Mouse (Mus musculus): ENCODE measurements around the gene Rpusd3. TPM values are rescaled to one million over a fixed set of nuclear protein-coding genes. Genes with fewer than 3 reads are reported as not detected.

Gene Rpusd3
- polyA plus RNA-seq, 1 experiment from 2014 or later = 27.7 TPM

GRCm38 (mm10) chr6:113373491-113373890 lies 45.6 kb downstream of the Rpusd3 start:
- no peak overlapping the region for H3K9ac ChIP-seq (ENCODE audit: low read length)
- H3K4me2 ChIP-seq (ENCODE audit: low read depth) = no peak overlapping the region
- DNase-seq (ENCODE audit: low spot score) (no peak), ATAC-seq (ENCODE audit: insufficient read depth, low FRiP score, low TSS enrichment) (no peak)
- no peaks in the 10 kb centered on the region for H3K27me3 ChIP-seq (ENCODE audit: control insufficient read depth, insufficient read depth, low read length)
- peaks cover 11% of the 10 kb centered on the region for H3K36me3 ChIP-seq (ENCODE audit: control insufficient read depth, insufficient read depth, low read length)
- H3K4me3 ChIP-seq (ENCODE audit: low read depth, low read length) = no peak overlapping the region
- peaks cover 3% of the 10 kb centered on the region; the same call in 1 of the 2 replicates for H3K4me1 ChIP-seq (ENCODE audit: control insufficient read depth, insufficient read depth, low read length)
- H3K27ac ChIP-seq (ENCODE audit: low read depth, low read length) = no peak overlapping the region
- H3K9me3 ChIP-seq (ENCODE audit: control insufficient read depth, low read length) = no peaks in the 10 kb centered on the region
- WGBS = 89% methylated on average over 4 of the region's 4 CpGs

GRCm38 (mm10) chr6:113370194-113370929 lies 48.8 kb downstream of the Rpusd3 start:
- H3K4me3 ChIP-seq (ENCODE audit: low read depth, low read length) = no peak overlapping the region
- 96% methylated on average over 20 of the region's 20 CpGs for WGBS
- peaks cover 10% of the 10 kb centered on the region for H3K36me3 ChIP-seq (ENCODE audit: control insufficient read depth, insufficient read depth, low read length)
- H3K9me3 ChIP-seq (ENCODE audit: control insufficient read depth, low read length) = no peaks in the 10 kb centered on the region
- H3K4me2 ChIP-seq (ENCODE audit: low read depth) = no peak overlapping the region
- no peak overlapping the region for H3K27ac ChIP-seq (ENCODE audit: low read depth, low read length)
- no peak overlapping the region for H3K9ac ChIP-seq (ENCODE audit: low read length)
- no peaks in the 10 kb centered on the region for H3K4me1 ChIP-seq (ENCODE audit: control insufficient read depth, insufficient read depth, low read length)
- no peak for ATAC-seq (ENCODE audit: insufficient read depth, low FRiP score, low TSS enrichment)
- no peaks in the 10 kb centered on the region for H3K27me3 ChIP-seq (ENCODE audit: control insufficient read depth, insufficient read depth, low read length)
- no peak for DNase-seq (ENCODE audit: low spot score)

- Histone ChIP-seq H3K9ac (ENCODE audit: low read length) (no peak overlapping the region), H3K9me3 (ENCODE audit: control insufficient read depth, low read length) (no peaks in the 10 kb centered on the region), H3K27ac (ENCODE audit: low read depth, low read length) (no peak overlapping the region), H3K4me2 (ENCODE audit: low read depth) (no peak overlapping the region), H3K27me3 (ENCODE audit: control insufficient read depth, insufficient read depth, low read length) (no peaks in the 10 kb centered on the region), H3K4me3 (ENCODE audit: low read depth, low read length) (no peak overlapping the region), H3K36me3 (ENCODE audit: control insufficient read depth, insufficient read depth, low read length) (peaks cover 7% of the 10 kb centered on the region), H3K4me1 (ENCODE audit: control insufficient read depth, insufficient read depth, low read length) (no peaks in the 10 kb centered on the region)
- ATAC-seq (ENCODE audit: insufficient read depth, low FRiP score, low TSS enrichment) (no peak), DNase-seq (ENCODE audit: low spot score) (no peak)
- 83% methylated on average over 5 of the region's 5 CpGs for WGBS
These were observed 50.6 kb downstream of the Rpusd3 start for GRCm38 (mm10) chr6:113368577-113368976.

- Histone ChIP-seq H3K9ac (ENCODE audit: low read length) (no peak overlapping the region), H3K36me3 (ENCODE audit: control insufficient read depth, insufficient read depth, low read length) (peaks cover 5% of the 10 kb centered on the region), H3K27ac (ENCODE audit: low read depth, low read length) (no peak overlapping the region), H3K27me3 (ENCODE audit: control insufficient read depth, insufficient read depth, low read length) (no peaks in the 10 kb centered on the region), H3K9me3 (ENCODE audit: control insufficient read depth, low read length) (no peaks in the 10 kb centered on the region), H3K4me2 (ENCODE audit: low read depth) (no peak overlapping the region), H3K4me3 (ENCODE audit: low read depth, low read length) (no peak overlapping the region), H3K4me1 (ENCODE audit: control insufficient read depth, insufficient read depth, low read length) (no peaks in the 10 kb centered on the region)
- WGBS = 87% methylated on average over 7 of the region's 7 CpGs
- ATAC-seq (ENCODE audit: insufficient read depth, low FRiP score, low TSS enrichment) (no peak), DNase-seq (ENCODE audit: low spot score) (no peak)
These were observed 51.0 kb downstream of the Rpusd3 start for GRCm38 (mm10) chr6:113368124-113368523.

GRCm38 (mm10) chr6:113367574-113367973 lies 51.6 kb downstream of the Rpusd3 start:
- Histone ChIP-seq H3K36me3 (ENCODE audit: control insufficient read depth, insufficient read depth, low read length) (peaks cover 5% of the 10 kb centered on the region), H3K4me1 (ENCODE audit: control insufficient read depth, insufficient read depth, low read length) (no peaks in the 10 kb centered on the region), H3K9ac (ENCODE audit: low read length) (no peak overlapping the region), H3K4me3 (ENCODE audit: low read depth, low read length) (no peak overlapping the region), H3K27me3 (ENCODE audit: control insufficient read depth, insufficient read depth, low read length) (no peaks in the 10 kb centered on the region), H3K4me2 (ENCODE audit: low read depth) (no peak overlapping the region), H3K27ac (ENCODE audit: low read depth, low read length) (no peak overlapping the region), H3K9me3 (ENCODE audit: control insufficient read depth, low read length) (no peaks in the 10 kb centered on the region)
- DNase-seq (ENCODE audit: low spot score) = no peak
- no peak for ATAC-seq (ENCODE audit: insufficient read depth, low FRiP score, low TSS enrichment)
- 100% methylated on average over 1 of the region's 1 CpGs for WGBS

GRCm38 (mm10) chr6:113366639-113367038 lies 52.5 kb downstream of the Rpusd3 start:
- Histone ChIP-seq H3K27me3 (ENCODE audit: control insufficient read depth, insufficient read depth, low read length) (no peaks in the 10 kb centered on the region), H3K4me1 (ENCODE audit: control insufficient read depth, insufficient read depth, low read length) (no peaks in the 10 kb centered on the region), H3K36me3 (ENCODE audit: control insufficient read depth, insufficient read depth, low read length) (peaks cover 3% of the 10 kb centered on the region), H3K4me2 (ENCODE audit: low read depth) (no peak overlapping the region), H3K4me3 (ENCODE audit: low read depth, low read length) (no peak overlapping the region), H3K27ac (ENCODE audit: low read depth, low read length) (no peak overlapping the region), H3K9me3 (ENCODE audit: control insufficient read depth, low read length) (no peaks in the 10 kb centered on the region), H3K9ac (ENCODE audit: low read length) (no peak overlapping the region)
- 95% methylated on average over 6 of the region's 6 CpGs for WGBS
- ATAC-seq (ENCODE audit: insufficient read depth, low FRiP score, low TSS enrichment) = no peak
- no peak for DNase-seq (ENCODE audit: low spot score)

Small RNA genes within 50 kb of the gene (microRNA-seq; reads per million reads assigned to microRNA genes)
- not detected for gene Gm24387

Other genes starting within 250 kb of the Rpusd3 start
- gene Lhfpl4, start 224.0 kb downstream of the Rpusd3 start, polyA plus RNA-seq (2014; fragmentation: Nextera tagmentation; extraction: Ambion mirVana) = 6.7 and 6.9 TPM in 2 replicates
- 47.4 and 53.5 TPM in 2 replicates for gene Mtmr14, start 181.5 kb downstream of the Rpusd3 start, polyA plus RNA-seq (2014; fragmentation: Nextera tagmentation; extraction: Ambion mirVana)
- 0.08 and 0.18 TPM in 2 replicates for gene Cpne9, start 137.0 kb downstream of the Rpusd3 start, polyA plus RNA-seq (2014; fragmentation: Nextera tagmentation; extraction: Ambion mirVana)
- gene Brpf1, start 112.2 kb downstream of the Rpusd3 start, polyA plus RNA-seq (2014; fragmentation: Nextera tagmentation; extraction: Ambion mirVana) = 27.1 and 28.4 TPM in 2 replicates
- gene Ogg1, start 92.4 kb downstream of the Rpusd3 start, polyA plus RNA-seq (2014; fragmentation: Nextera tagmentation; extraction: Ambion mirVana) = 13.1 and 14.0 TPM in 2 replicates
- gene Camk1, start 75.4 kb downstream of the Rpusd3 start, polyA plus RNA-seq (2014; fragmentation: Nextera tagmentation; extraction: Ambion mirVana) = 50.8 and 56.0 TPM in 2 replicates
- 56.3 and 60.7 TPM in 2 replicates for gene Tada3, start 41.5 kb downstream of the Rpusd3 start, polyA plus RNA-seq (2014; fragmentation: Nextera tagmentation; extraction: Ambion mirVana)
- 202 and 215 TPM in 2 replicates for gene Arpc4, start 41.2 kb downstream of the Rpusd3 start, polyA plus RNA-seq (2014; fragmentation: Nextera tagmentation; extraction: Ambion mirVana)
- 3.4 and 4.3 TPM in 2 replicates for gene Ttll3, start 30.1 kb downstream of the Rpusd3 start, polyA plus RNA-seq (2014; fragmentation: Nextera tagmentation; extraction: Ambion mirVana)
- 0.19 TPM in 1 of 2 replicates, not detected in the other for gene Cidec, start 16.4 kb upstream of the Rpusd3 start, polyA plus RNA-seq (2014; fragmentation: Nextera tagmentation; extraction: Ambion mirVana)
- gene Jagn1, start 23.2 kb upstream of the Rpusd3 start, polyA plus RNA-seq (2014; fragmentation: Nextera tagmentation; extraction: Ambion mirVana) = 74.7 and 75.9 TPM in 2 replicates
- gene Il17re, start 39.1 kb upstream of the Rpusd3 start, polyA plus RNA-seq (2014; fragmentation: Nextera tagmentation; extraction: Ambion mirVana) = 0.77 and 0.78 TPM in 2 replicates
- 3.2 and 3.4 TPM in 2 replicates for gene Il17rc, start 52.1 kb upstream of the Rpusd3 start, polyA plus RNA-seq (2014; fragmentation: Nextera tagmentation; extraction: Ambion mirVana)
- gene Creld1, start 64.0 kb upstream of the Rpusd3 start, polyA plus RNA-seq (2014; fragmentation: Nextera tagmentation; extraction: Ambion mirVana) = 33.6 and 41.1 TPM in 2 replicates
- 0.91 and 0.94 TPM in 2 replicates for gene Prrt3, start 82.6 kb upstream of the Rpusd3 start, polyA plus RNA-seq (2014; fragmentation: Nextera tagmentation; extraction: Ambion mirVana)
- 82.4 and 89.4 TPM in 2 replicates for gene Emc3, start 112.3 kb upstream of the Rpusd3 start, polyA plus RNA-seq (2014; fragmentation: Nextera tagmentation; extraction: Ambion mirVana)
- 13.6 and 15.7 TPM in 2 replicates for gene Fancd2, start 112.3 kb upstream of the Rpusd3 start, polyA plus RNA-seq (2014; fragmentation: Nextera tagmentation; extraction: Ambion mirVana)
- gene Fancd2os, start 181.4 kb upstream of the Rpusd3 start, polyA plus RNA-seq (2014; fragmentation: Nextera tagmentation; extraction: Ambion mirVana) = not detected in 2 replicates
- 220 and 232 TPM in 2 replicates for gene Brk1, start 185.4 kb upstream of the Rpusd3 start, polyA plus RNA-seq (2014; fragmentation: Nextera tagmentation; extraction: Ambion mirVana)
- gene Vhl, start 204.6 kb upstream of the Rpusd3 start, polyA plus RNA-seq (2014; fragmentation: Nextera tagmentation; extraction: Ambion mirVana) = 64.9 and 68.2 TPM in 2 replicates
- 2.4 and 2.6 TPM in 2 replicates for gene Irak2, start 219.1 kb upstream of the Rpusd3 start, polyA plus RNA-seq (2014; fragmentation: Nextera tagmentation; extraction: Ambion mirVana)